Mouse (Mus musculus) hindlimb bud, embryonic 11.5 days (tissue): ENCODE data around the gene Fpgs.

Experiments used
- DNase-seq: peaks from one replicate; pipeline ENCODE4 v3.0.0-alpha.2; 2012; ENCODE audit warnings: low read depth, low spot score; ENCODE audit errors: extremely low spot score

Fpgs gene

GRCm38 (mm10) chr2:32671907-32672595 is 31.9 kb downstream of the Fpgs start:
- no peak for DNase-seq

- no peak for DNase-seq
These were observed 32.8 kb downstream of the Fpgs start for GRCm38 (mm10) chr2:32671147-32671546.

GRCm38 (mm10) chr2:32669876-32670275 is 34.1 kb downstream of the Fpgs start:
- no peak for DNase-seq

GRCm38 (mm10) chr2:32668176-32668575 is 35.8 kb downstream of the Fpgs start:
- DNase-seq = no peak

- no peak for DNase-seq
These were observed 36.2 kb downstream of the Fpgs start for GRCm38 (mm10) chr2:32667775-32668174.

GRCm38 (mm10) chr2:32665853-32666252 is 38.1 kb downstream of the Fpgs start:
- DNase-seq = no peak

GRCm38 (mm10) chr2:32665345-32665744 is 38.6 kb downstream of the Fpgs start:
- DNase-seq = no peak

- no peak for DNase-seq
These were observed 41.7 kb downstream of the Fpgs start for GRCm38 (mm10) chr2:32662291-32662690.

- DNase-seq = no peak
These were observed 42.3 kb downstream of the Fpgs start for GRCm38 (mm10) chr2:32661509-32662107.

- no peak for DNase-seq
These were observed 45.1 kb downstream of the Fpgs start for GRCm38 (mm10) chr2:32658873-32659272.

GRCm38 (mm10) chr2:32655826-32656225 is 48.1 kb downstream of the Fpgs start:
- DNase-seq = no peak

GRCm38 (mm10) chr2:32655394-32655744 is 48.6 kb downstream of the Fpgs start:
- no peak for DNase-seq

GRCm38 (mm10) chr2:32654743-32655393 is 49.1 kb downstream of the Fpgs start:
- no peak for DNase-seq

- DNase-seq = no peak
These were observed 50.2 kb downstream of the Fpgs start for GRCm38 (mm10) chr2:32653764-32654163.

GRCm38 (mm10) chr2:32647366-32647765 is 56.6 kb downstream of the Fpgs start:
- no peak for DNase-seq

- DNase-seq = no peak
These were observed 57.4 kb downstream of the Fpgs start, which contains the start of gene Eng for GRCm38 (mm10) chr2:32646379-32647056. Gene Eng, plus strand, starts transcription at chr2:32646595.

GRCm38 (mm10) chr2:32645647-32646046 is 58.3 kb downstream of the Fpgs start:
- DNase-seq = no peak

GRCm38 (mm10) chr2:32644799-32645475 is 59.0 kb downstream of the Fpgs start:
- no peak for DNase-seq

- no peak for DNase-seq
These were observed 59.9 kb downstream of the Fpgs start for GRCm38 (mm10) chr2:32644083-32644482.

GRCm38 (mm10) chr2:32642813-32643212 is 61.1 kb downstream of the Fpgs start:
- no peak for DNase-seq

- no peak for DNase-seq
These were observed 62.1 kb downstream of the Fpgs start for GRCm38 (mm10) chr2:32641810-32642209.
